Comparison of ENCODE assay signal across 8 mouse cellular contexts in genomic region chr14:46821271-46821872, GRCm38 (mm10). TPM values are rescaled to one million over a fixed set of nuclear protein-coding genes. Genes with fewer than 3 reads are reported as not detected.
DNase-seq lines count a peak whose midpoint lies in the region; ATAC-seq lines count a peak whose summit lies in the region.

No protein-coding gene starts in this region.

- peak; percentile 21 for DNase-seq in ovary, postnatal 14 days (ENCODE audit: low spot score)
- no peak for DNase-seq in ovary, postnatal 36 days (ENCODE audit: low spot score)
- DNase-seq in cerebellum, adult 9-11 months, result peak; percentile 45
- no peak for DNase-seq in right cerebral cortex, postnatal 25 days
- DNase-seq in gastrocnemius, postnatal 25 days, result no peak

- peaks cover 9% of the 10 kb centered on the region for H3K4me1 ChIP-seq in heart, embryonic 11.5 days (ENCODE audit: control insufficient read depth, insufficient read depth, low read length)
- peaks cover 14% of the 10 kb centered on the region for H3K4me1 ChIP-seq in kidney, embryonic 16.5 days (ENCODE audit: insufficient read depth, low read length)

- H3K4me3 ChIP-seq in heart, embryonic 11.5 days (ENCODE audit: low read depth, low read length), result peak overlapping the region; percentile 93
- peak overlapping the region; percentile 88 for H3K4me3 ChIP-seq in kidney, embryonic 16.5 days (ENCODE audit: low read length)

- peak overlapping the region; percentile 92 for H3K9ac ChIP-seq in heart, embryonic 11.5 days (ENCODE audit: low read depth, low read length)
- peak overlapping the region; percentile 95 for H3K9ac ChIP-seq in kidney, embryonic 16.5 days (replicated peaks; ENCODE audit: low read length)

- no peaks in the 10 kb centered on the region for H3K9me3 ChIP-seq in heart, embryonic 11.5 days (replicated peaks; ENCODE audit: control insufficient read depth, low read length)
- H3K9me3 ChIP-seq in kidney, embryonic 16.5 days (ENCODE audit: low read length), result no peaks in the 10 kb centered on the region

- peak overlapping the region; percentile 92 for H3K4me2 ChIP-seq in heart, embryonic 11.5 days
- peak overlapping the region; percentile 65 for H3K4me2 ChIP-seq in kidney, embryonic 16.5 days (replicated peaks; ENCODE audit: low read depth, low read length)

- ATAC-seq in heart, embryonic 11.5 days (replicated peaks; ENCODE audit: insufficient number of reproducible peaks, low FRiP score, low TSS enrichment), result peak; percentile 29
- ATAC-seq in kidney, embryonic 16.5 days (ENCODE audit: low FRiP score, low TSS enrichment), result no peak
- ATAC-seq in megakaryocyte, adult 5-6 weeks (ENCODE audit: poor library complexity, severe bottlenecking), result peak; percentile 41

- no peaks in the 10 kb centered on the region for H3K36me3 ChIP-seq in heart, embryonic 11.5 days (ENCODE audit: control insufficient read depth, insufficient read depth, low read length)
- peaks cover 6% of the 10 kb centered on the region; the same call in 1 of the 2 replicates for H3K36me3 ChIP-seq in kidney, embryonic 16.5 days (ENCODE audit: insufficient read depth, low read length)

- H3K27ac ChIP-seq in heart, embryonic 11.5 days (ENCODE audit: low read depth, low read length), result peak overlapping the region; percentile 96
- peak overlapping the region; percentile 95 for H3K27ac ChIP-seq in kidney, embryonic 16.5 days (ENCODE audit: low read length)

- 1% methylated on average over 11 of the region's 11 CpGs for WGBS in heart, embryonic 11.5 days (ENCODE audit: insufficient replicate concordance)
- under 1% methylated on average over 11 of the region's 11 CpGs for WGBS in kidney, embryonic 16.5 days

- no peaks in the 10 kb centered on the region for H3K27me3 ChIP-seq in heart, embryonic 11.5 days (ENCODE audit: control insufficient read depth, insufficient read depth, low read length)
- no peaks in the 10 kb centered on the region; the same call in 1 of the 2 replicates for H3K27me3 ChIP-seq in kidney, embryonic 16.5 days (ENCODE audit: insufficient read depth, low read length)

RNA-seq across cellular contexts. Expression of gene Gmfb, which starts 0.7 kb away (rescaled TPM):
- 59.1 and 67.4 TPM in 2 replicates for polyA plus RNA-seq in heart, embryonic 11.5 days (2014; fragmentation: Nextera tagmentation; extraction: Ambion mirVana)
- 76.1 and 79.4 TPM in 2 replicates for polyA plus RNA-seq in kidney, embryonic 16.5 days (2015; fragmentation: Nextera tagmentation; extraction: Ambion mirVana)
- total RNA-seq in megakaryocyte, adult 5-6 weeks (2015), result 76.1 and 87.3 TPM in 2 replicates
- 88.7 and 89.0 TPM in 2 replicates for total RNA-seq in megakaryocyte, adult 5-6 weeks (2017)
- total RNA-seq in gastrocnemius, postnatal 25 days (2021), result 10 to 100 TPM; 18.8 to 26.1 TPM

RNA-seq across cellular contexts. Expression of gene Cgrrf1, which starts 10.6 kb away (rescaled TPM):
- 26.9 and 29.0 TPM in 2 replicates for polyA plus RNA-seq in heart, embryonic 11.5 days (2014; fragmentation: Nextera tagmentation; extraction: Ambion mirVana)
- 27.4 and 32.0 TPM in 2 replicates for polyA plus RNA-seq in kidney, embryonic 16.5 days (2015; fragmentation: Nextera tagmentation; extraction: Ambion mirVana)
- total RNA-seq in megakaryocyte, adult 5-6 weeks (2015), result 27.7 and 30.3 TPM in 2 replicates
- 25.7 and 29.7 TPM in 2 replicates for total RNA-seq in megakaryocyte, adult 5-6 weeks (2017)
- total RNA-seq in gastrocnemius, postnatal 25 days (2021), result 10 to 100 TPM; 48.6 to 51.3 TPM

RNA-seq across cellular contexts. Expression of gene Cnih1, which starts 33.2 kb away (rescaled TPM):
- polyA plus RNA-seq in heart, embryonic 11.5 days (2014; fragmentation: Nextera tagmentation; extraction: Ambion mirVana), result 188 and 201 TPM in 2 replicates
- 178 and 184 TPM in 2 replicates for polyA plus RNA-seq in kidney, embryonic 16.5 days (2015; fragmentation: Nextera tagmentation; extraction: Ambion mirVana)
- total RNA-seq in megakaryocyte, adult 5-6 weeks (2015), result 100 and 109 TPM in 2 replicates
- 55.4 and 60.2 TPM in 2 replicates for total RNA-seq in megakaryocyte, adult 5-6 weeks (2017)
- total RNA-seq in gastrocnemius, postnatal 25 days (2021), result 10 to 100 TPM; 48.1 to 52.8 TPM

Comparison
In these comparisons a context has a peak if more than half of its experiments do, and no peak if none do; other contexts are left out.
1. DNase-seq: peak in ovary, postnatal 14 days (single experiment) and cerebellum, adult 9-11 months (single experiment); none in ovary, postnatal 36 days (single experiment), right cerebral cortex, postnatal 25 days (single experiment) and gastrocnemius, postnatal 25 days (single experiment).